Mouse (Mus musculus): ENCODE results near the gene Olfr709-ps1. TPM values are rescaled to one million over a fixed set of nuclear protein-coding genes. Genes with fewer than 3 reads are reported as not detected.

Gene Olfr709-ps1
- polyA plus RNA-seq, 1 experiment from 2014 or later = not detected

DNA sequence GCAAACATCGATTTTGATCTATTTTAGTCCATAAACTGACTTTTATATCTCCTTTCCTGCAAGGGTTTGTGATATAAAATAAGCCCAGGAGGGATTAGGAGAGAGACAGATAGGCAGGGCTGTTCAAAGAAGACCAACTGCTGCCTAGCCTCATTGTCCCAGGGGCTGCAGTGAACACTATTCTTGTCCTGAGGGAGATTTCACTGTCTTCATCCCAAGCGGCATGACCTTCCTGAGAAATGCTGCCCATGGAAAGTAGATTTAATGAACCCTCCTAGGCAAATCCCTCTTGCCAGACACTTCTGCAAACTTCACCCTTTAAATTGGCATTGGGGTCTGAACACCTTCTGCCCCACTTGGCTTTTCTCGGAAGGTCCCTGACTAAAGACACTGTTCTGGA lies 55.2 kb downstream of the Olfr709-ps1 start, which contains the start of gene Olfr705:
TSS of gene Olfr705 (minus strand) at position 101 of the 400 bp plus-strand sequence.
- ATAC-seq (no peak), DNase-seq (ENCODE audit: low spot score) (no peak)
- Histone ChIP-seq H3K27ac (ENCODE audit: low read depth, low read length) (no peak within 1 kb of the TSS), H3K4me2 (ENCODE audit: low read length) (no peak within 1 kb of the TSS), H3K4me1 (ENCODE audit: control insufficient read depth, insufficient read depth, low read length) (no peaks in the 10 kb centered on the region), H3K9me3 (replicated peaks; ENCODE audit: control insufficient read depth, low read length) (no peaks in the 10 kb centered on the region), H3K9ac (ENCODE audit: low read length) (no peak within 1 kb of the TSS), H3K36me3 (ENCODE audit: control insufficient read depth, insufficient read depth, low read length) (no peaks in the 10 kb centered on the region), H3K4me3 (ENCODE audit: low read depth, low read length) (no peak within 1 kb of the TSS), H3K27me3 (replicated peaks; ENCODE audit: control insufficient read depth, insufficient read depth, low read length) (no peaks in the 10 kb centered on the region)
- 83% methylated on average over 3 of the region's 3 CpGs for WGBS

Other genes starting within 250 kb of the Olfr709-ps1 start
- gene Olfr694, start 240.4 kb downstream of the Olfr709-ps1 start, polyA plus RNA-seq (2014; fragmentation: Nextera tagmentation; extraction: Ambion mirVana) = not detected in 2 replicates
- not detected in 2 replicates for gene Olfr695, start 215.8 kb downstream of the Olfr709-ps1 start, polyA plus RNA-seq (2014; fragmentation: Nextera tagmentation; extraction: Ambion mirVana)
- gene Olfr697, start 189.8 kb downstream of the Olfr709-ps1 start, polyA plus RNA-seq (2014; fragmentation: Nextera tagmentation; extraction: Ambion mirVana) = not detected in 2 replicates
- gene Olfr698, start 176.8 kb downstream of the Olfr709-ps1 start, polyA plus RNA-seq (2014; fragmentation: Nextera tagmentation; extraction: Ambion mirVana) = not detected in 2 replicates
- not detected in 2 replicates for gene Olfr699, start 139.0 kb downstream of the Olfr709-ps1 start, polyA plus RNA-seq (2014; fragmentation: Nextera tagmentation; extraction: Ambion mirVana)
- gene Olfr700, start 123.4 kb downstream of the Olfr709-ps1 start, polyA plus RNA-seq (2014; fragmentation: Nextera tagmentation; extraction: Ambion mirVana) = not detected in 2 replicates
- gene Olfr701, start 118.1 kb downstream of the Olfr709-ps1 start, polyA plus RNA-seq (2014; fragmentation: Nextera tagmentation; extraction: Ambion mirVana) = not detected in 2 replicates
- gene Olfr702, start 98.3 kb downstream of the Olfr709-ps1 start, polyA plus RNA-seq (2014; fragmentation: Nextera tagmentation; extraction: Ambion mirVana) = not detected in 2 replicates
- gene Olfr703, start 88.9 kb downstream of the Olfr709-ps1 start, polyA plus RNA-seq (2014; fragmentation: Nextera tagmentation; extraction: Ambion mirVana) = not detected in 2 replicates
- not detected in 2 replicates for gene Olfr704, start 69.0 kb downstream of the Olfr709-ps1 start, polyA plus RNA-seq (2014; fragmentation: Nextera tagmentation; extraction: Ambion mirVana)
- not detected in 2 replicates for gene Olfr705, start 55.3 kb downstream of the Olfr709-ps1 start, polyA plus RNA-seq (2014; fragmentation: Nextera tagmentation; extraction: Ambion mirVana)
- gene Olfr706, start 44.1 kb downstream of the Olfr709-ps1 start, polyA plus RNA-seq (2014; fragmentation: Nextera tagmentation; extraction: Ambion mirVana) = not detected in 2 replicates
- gene Olfr707, start 31.0 kb downstream of the Olfr709-ps1 start, polyA plus RNA-seq (2014; fragmentation: Nextera tagmentation; extraction: Ambion mirVana) = not detected in 2 replicates
- gene Olfr1532-ps1, start 24.2 kb downstream of the Olfr709-ps1 start, polyA plus RNA-seq (2014; fragmentation: Nextera tagmentation; extraction: Ambion mirVana) = not detected in 2 replicates
- gene Olfr710, start 16.1 kb upstream of the Olfr709-ps1 start, polyA plus RNA-seq (2014; fragmentation: Nextera tagmentation; extraction: Ambion mirVana) = not detected in 2 replicates
- gene Olfr6, start 31.7 kb upstream of the Olfr709-ps1 start, polyA plus RNA-seq (2014; fragmentation: Nextera tagmentation; extraction: Ambion mirVana) = not detected in 2 replicates
- gene Olfr711, start 43.2 kb upstream of the Olfr709-ps1 start, polyA plus RNA-seq (2014; fragmentation: Nextera tagmentation; extraction: Ambion mirVana) = not detected in 2 replicates
- gene Olfr2, start 73.9 kb upstream of the Olfr709-ps1 start, polyA plus RNA-seq (2014; fragmentation: Nextera tagmentation; extraction: Ambion mirVana) = not detected in 2 replicates
- not detected in 2 replicates for gene Olfr713, start 99.0 kb upstream of the Olfr709-ps1 start, polyA plus RNA-seq (2014; fragmentation: Nextera tagmentation; extraction: Ambion mirVana)
- not detected in 2 replicates for gene Olfr714, start 138.8 kb upstream of the Olfr709-ps1 start, polyA plus RNA-seq (2014; fragmentation: Nextera tagmentation; extraction: Ambion mirVana)
- gene Olfr17, start 161.0 kb upstream of the Olfr709-ps1 start, polyA plus RNA-seq (2014; fragmentation: Nextera tagmentation; extraction: Ambion mirVana) = not detected in 2 replicates
- gene Olfr715b, start 178.2 kb upstream of the Olfr709-ps1 start, polyA plus RNA-seq (2014; fragmentation: Nextera tagmentation; extraction: Ambion mirVana) = not detected in 2 replicates
- gene Olfr715, start 198.9 kb upstream of the Olfr709-ps1 start, polyA plus RNA-seq (2014; fragmentation: Nextera tagmentation; extraction: Ambion mirVana) = not detected in 2 replicates
- gene Olfr716, start 206.1 kb upstream of the Olfr709-ps1 start, polyA plus RNA-seq (2014; fragmentation: Nextera tagmentation; extraction: Ambion mirVana) = not detected in 2 replicates
- not detected in 2 replicates for gene Nlrp14, start 234.8 kb upstream of the Olfr709-ps1 start, polyA plus RNA-seq (2014; fragmentation: Nextera tagmentation; extraction: Ambion mirVana)